Mouse (Mus musculus): ENCODE data around the gene Traf3. TPM values are rescaled to one million over a fixed set of nuclear protein-coding genes. Genes with fewer than 3 reads are reported as not detected.

Gene Traf3
- total and polyA plus RNA-seq, 3 experiments = 11.8 to 13.9 (median 12.4) TPM

DNA sequence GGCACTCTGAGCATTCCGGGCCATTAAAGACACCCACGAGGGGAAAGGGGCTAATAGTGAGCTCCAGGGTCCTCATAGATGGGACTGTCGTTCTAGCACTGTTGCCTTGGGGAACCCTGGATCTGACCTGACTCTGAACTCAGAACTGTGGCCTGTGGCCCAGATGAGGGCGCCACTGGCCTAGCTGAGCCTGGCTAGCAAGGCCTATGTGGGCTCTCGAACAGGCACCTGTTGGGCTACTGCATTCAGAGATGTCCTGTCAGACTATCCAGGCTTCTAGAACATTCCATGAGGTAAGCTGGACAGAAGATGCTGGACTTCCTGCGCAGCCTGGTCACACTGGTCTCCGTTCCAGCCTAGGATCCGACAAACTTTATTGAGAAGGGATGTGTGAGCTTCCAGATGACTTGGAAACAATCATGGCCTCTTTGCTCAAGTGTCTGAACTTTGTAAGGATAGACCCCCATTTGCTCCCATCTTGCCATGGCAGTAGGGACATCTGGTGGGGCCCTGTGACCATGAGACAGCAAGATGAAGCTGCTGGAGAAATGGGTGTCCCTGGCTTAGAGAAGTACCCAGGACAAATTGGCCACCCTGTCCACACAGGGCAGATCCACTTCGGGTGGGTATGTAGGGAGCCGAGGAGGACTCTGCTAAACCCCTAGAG, 891 bp upstream of the Traf3 start:
- Histone ChIP-seq H3K4me3 (no peak overlapping the region), H3K4me1 (ENCODE audit: control insufficient read depth, insufficient read depth, low read length) (peaks cover 8% of the 10 kb centered on the region), H3K36me3 (ENCODE audit: control insufficient read depth, insufficient read depth, low read length) (no peaks in the 10 kb centered on the region), H3K27ac (peak overlapping the region; percentile 71), H3K9ac (ENCODE audit: low read depth, low read length) (no peak overlapping the region), H3K27me3 (ENCODE audit: control insufficient read depth, insufficient read depth, low read length) (no peaks in the 10 kb centered on the region), H3K79me2 (replicated peaks; ENCODE audit: control insufficient read depth, insufficient read depth, low read length) (no peaks in the 10 kb centered on the region)
- DNase-seq = peak; percentile 56 to 59
- intact Hi-C loops (cut with DNase I) = no loop called here
- TF ChIP-seq EP300 (IDR thresholded peaks at IDR 0.05; ENCODE audit: insufficient read depth, low read depth, low read length) = no peak
- peak; percentile 54 for TF ChIP-seq CTCF (IDR thresholded peaks at IDR 0.05)
- TF ChIP-seq POLR2A (IDR thresholded peaks at IDR 0.05; ENCODE audit: insufficient read depth, low read depth, low read length) = no peak
- WGBS = 70% methylated on average over 10 of the region's 10 CpGs

- H3K4me1 ChIP-seq (ENCODE audit: control insufficient read depth, insufficient read depth, low read length) = peaks cover 8% of the 10 kb centered on the region
- DNase-seq = peak in 1 of 2 experiments; percentile 56
- no peaks in the 10 kb centered on the region for H3K36me3 ChIP-seq (ENCODE audit: control insufficient read depth, insufficient read depth, low read length)
- TF ChIP-seq CTCF (IDR thresholded peaks at IDR 0.05) = no peak
- TF ChIP-seq POLR2A (IDR thresholded peaks at IDR 0.05; ENCODE audit: insufficient read depth, low read depth, low read length) = no peak
- TF ChIP-seq EP300 (IDR thresholded peaks at IDR 0.05; ENCODE audit: insufficient read depth, low read depth, low read length) = no peak
- no peaks in the 10 kb centered on the region for H3K27me3 ChIP-seq (ENCODE audit: control insufficient read depth, insufficient read depth, low read length)
- intact Hi-C loops (cut with DNase I) = no loop called here
- H3K9ac ChIP-seq (ENCODE audit: low read depth, low read length) = peak overlapping the region; percentile 88
- peak overlapping the region; percentile 77 for H3K4me3 ChIP-seq
- under 1% methylated on average over 48 of the region's 48 CpGs for WGBS
- H3K79me2 ChIP-seq (replicated peaks; ENCODE audit: control insufficient read depth, insufficient read depth, low read length) = peaks cover 3% of the 10 kb centered on the region; the same call in 1 of the 2 replicates
- H3K27ac ChIP-seq = peak overlapping the region; percentile 66
Observed at GRCm38 (mm10) chr12:111166681-111167289, 615 bp downstream of the Traf3 start.

- TF ChIP-seq EP300 (IDR thresholded peaks at IDR 0.05; ENCODE audit: insufficient read depth, low read depth, low read length) (no peak), POLR2A (IDR thresholded peaks at IDR 0.05; ENCODE audit: insufficient read depth, low read depth, low read length) (no peak), CTCF (IDR thresholded peaks at IDR 0.05) (no peak)
- Histone ChIP-seq H3K4me3 (no peak overlapping the region), H3K9ac (ENCODE audit: low read depth, low read length) (no peak overlapping the region), H3K27ac (no peak overlapping the region), H3K36me3 (ENCODE audit: control insufficient read depth, insufficient read depth, low read length) (no peaks in the 10 kb centered on the region; the same call in 1 of the 2 replicates), H3K4me1 (ENCODE audit: control insufficient read depth, insufficient read depth, low read length) (peaks cover 6% of the 10 kb centered on the region), H3K27me3 (ENCODE audit: control insufficient read depth, insufficient read depth, low read length) (no peaks in the 10 kb centered on the region), H3K79me2 (replicated peaks; ENCODE audit: control insufficient read depth, insufficient read depth, low read length) (peaks cover 5% of the 10 kb centered on the region; the same call in 1 of the 2 replicates)
- DNase-seq = no peak
- intact Hi-C loops (cut with DNase I) = no loop called here
- WGBS = 86% methylated on average over 4 of the region's 4 CpGs
Observed at GRCm38 (mm10) chr12:111168891-111169290, 2.7 kb downstream of the Traf3 start.

DNA sequence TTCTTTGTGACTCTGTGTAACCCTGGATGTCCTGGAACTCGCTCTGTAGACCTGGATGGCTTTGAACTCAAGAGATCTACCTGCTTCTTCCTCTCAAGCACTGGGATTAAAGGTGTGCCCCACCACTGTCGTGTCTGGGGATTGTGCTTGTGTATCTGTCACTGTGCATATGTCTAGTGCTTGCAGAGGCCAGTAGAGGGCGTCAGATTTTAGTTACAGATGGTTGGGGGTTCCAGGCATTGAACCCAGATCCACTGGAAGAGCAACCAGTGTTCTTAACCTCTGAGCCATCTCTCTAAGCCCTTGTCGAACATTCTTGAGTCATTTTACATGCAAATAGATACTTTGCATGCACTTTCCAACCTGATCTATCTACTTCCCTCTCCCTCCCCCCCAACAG, 12.6 kb downstream of the Traf3 start:
- intact Hi-C loops (cut with DNase I) = no loop called here
- H3K27ac ChIP-seq = no peak overlapping the region
- no peak overlapping the region for H3K4me3 ChIP-seq
- 86% methylated on average over 4 of the region's 4 CpGs for WGBS
- no peak overlapping the region for H3K9ac ChIP-seq (ENCODE audit: low read depth, low read length)
- TF ChIP-seq EP300 (IDR thresholded peaks at IDR 0.05; ENCODE audit: insufficient read depth, low read depth, low read length) = no peak
- TF ChIP-seq CTCF (IDR thresholded peaks at IDR 0.05) = no peak
- no peak for TF ChIP-seq POLR2A (IDR thresholded peaks at IDR 0.05; ENCODE audit: insufficient read depth, low read depth, low read length)
- H3K79me2 ChIP-seq (replicated peaks; ENCODE audit: control insufficient read depth, insufficient read depth, low read length) = peaks cover 4% of the 10 kb centered on the region
- H3K27me3 ChIP-seq (ENCODE audit: control insufficient read depth, insufficient read depth, low read length) = no peaks in the 10 kb centered on the region
- H3K36me3 ChIP-seq (ENCODE audit: control insufficient read depth, insufficient read depth, low read length) = no peaks in the 10 kb centered on the region
- no peak for DNase-seq
- no peaks in the 10 kb centered on the region for H3K4me1 ChIP-seq (ENCODE audit: control insufficient read depth, insufficient read depth, low read length)

GRCm38 (mm10) chr12:111181848-111182247, 15.7 kb downstream of the Traf3 start:
- 80% methylated on average over 5 of the region's 5 CpGs for WGBS
- Histone ChIP-seq H3K36me3 (ENCODE audit: control insufficient read depth, insufficient read depth, low read length) (no peaks in the 10 kb centered on the region), H3K4me1 (ENCODE audit: control insufficient read depth, insufficient read depth, low read length) (peaks cover 2% of the 10 kb centered on the region), H3K27me3 (ENCODE audit: control insufficient read depth, insufficient read depth, low read length) (no peaks in the 10 kb centered on the region), H3K27ac (no peak overlapping the region), H3K9ac (ENCODE audit: low read depth, low read length) (no peak overlapping the region), H3K4me3 (no peak overlapping the region), H3K79me2 (replicated peaks; ENCODE audit: control insufficient read depth, insufficient read depth, low read length) (0 out of 2 replicates have a peak, but pooled peaks cover 2% of the 10 kb centered on the region)
- no peak for DNase-seq
- intact Hi-C loops (cut with DNase I) = no loop called here
- TF ChIP-seq CTCF (IDR thresholded peaks at IDR 0.05) (no peak), POLR2A (IDR thresholded peaks at IDR 0.05; ENCODE audit: insufficient read depth, low read depth, low read length) (no peak), EP300 (IDR thresholded peaks at IDR 0.05; ENCODE audit: insufficient read depth, low read depth, low read length) (no peak)

DNA sequence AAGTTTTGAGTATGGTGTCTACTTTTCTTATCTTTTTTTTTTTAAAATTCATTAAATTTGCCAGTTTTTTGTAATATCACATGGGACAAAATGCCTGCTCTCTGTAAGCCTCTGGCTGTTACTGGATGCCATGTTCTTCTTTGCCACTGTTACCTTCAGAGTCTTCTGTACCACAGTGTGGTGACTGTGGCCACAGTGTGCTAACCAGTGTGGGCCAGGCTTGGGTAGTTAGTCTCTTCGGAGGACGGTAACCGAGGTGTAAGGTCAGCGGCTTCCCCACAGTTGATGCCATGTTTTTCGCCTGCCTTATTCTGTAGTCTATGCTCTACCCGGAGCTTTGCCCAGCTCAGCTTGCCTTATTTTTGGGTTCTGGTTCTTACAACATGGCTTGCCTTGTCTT, 16.2 kb downstream of the Traf3 start:
- intact Hi-C loops (cut with DNase I) = no loop called here
- Histone ChIP-seq H3K27ac (no peak overlapping the region), H3K79me2 (replicated peaks; ENCODE audit: control insufficient read depth, insufficient read depth, low read length) (0 out of 2 replicates have a peak, but pooled peaks cover 2% of the 10 kb centered on the region), H3K36me3 (ENCODE audit: control insufficient read depth, insufficient read depth, low read length) (no peaks in the 10 kb centered on the region), H3K4me3 (no peak overlapping the region), H3K4me1 (ENCODE audit: control insufficient read depth, insufficient read depth, low read length) (peaks cover 4% of the 10 kb centered on the region), H3K9ac (ENCODE audit: low read depth, low read length) (no peak overlapping the region), H3K27me3 (ENCODE audit: control insufficient read depth, insufficient read depth, low read length) (no peaks in the 10 kb centered on the region)
- WGBS = 97% methylated on average over 6 of the region's 6 CpGs
- TF ChIP-seq EP300 (IDR thresholded peaks at IDR 0.05; ENCODE audit: insufficient read depth, low read depth, low read length) (no peak), POLR2A (IDR thresholded peaks at IDR 0.05; ENCODE audit: insufficient read depth, low read depth, low read length) (no peak), CTCF (IDR thresholded peaks at IDR 0.05) (no peak)
- no peak for DNase-seq
